Mouse (Mus musculus) embryonic fibroblast, embryonic 13.5 days (primary cell): ENCODE measurements around the gene Nagpa.

Experiments
- CTCF ChIP-seq: IDR thresholded peaks from 2 replicates; pipeline ENCODE4 v1.5.1; 2011; ENCODE audit warnings: mild to moderate bottlenecking, control low read depth, low read length, moderate library complexity, borderline replicate concordance; ENCODE audit not compliant: insufficient read depth
- POLR2A ChIP-seq: IDR thresholded peaks from 2 replicates; pipeline ENCODE4 v1.6.1; 2011; ENCODE audit warnings: low read depth, mild to moderate bottlenecking, control low read depth, low read length, moderate library complexity

- TF ChIP-seq CTCF: no peak
- no peak for TF ChIP-seq POLR2A
Observed at GRCm38 (mm10) chr16:5153299-5154026, 50.3 kb downstream of the Nagpa start.
